Mouse (Mus musculus) liver, adult (tissue): ENCODE results near the gene Gm20518.

Experiments used
- GATA4 ChIP-seq: IDR thresholded peaks from 2 replicates; pipeline ENCODE4 v1.6.1; 2014; ENCODE audit warnings: mild to moderate bottlenecking, low read length; ENCODE audit not compliant: insufficient replicate concordance

The Gm20518 gene

DNA sequence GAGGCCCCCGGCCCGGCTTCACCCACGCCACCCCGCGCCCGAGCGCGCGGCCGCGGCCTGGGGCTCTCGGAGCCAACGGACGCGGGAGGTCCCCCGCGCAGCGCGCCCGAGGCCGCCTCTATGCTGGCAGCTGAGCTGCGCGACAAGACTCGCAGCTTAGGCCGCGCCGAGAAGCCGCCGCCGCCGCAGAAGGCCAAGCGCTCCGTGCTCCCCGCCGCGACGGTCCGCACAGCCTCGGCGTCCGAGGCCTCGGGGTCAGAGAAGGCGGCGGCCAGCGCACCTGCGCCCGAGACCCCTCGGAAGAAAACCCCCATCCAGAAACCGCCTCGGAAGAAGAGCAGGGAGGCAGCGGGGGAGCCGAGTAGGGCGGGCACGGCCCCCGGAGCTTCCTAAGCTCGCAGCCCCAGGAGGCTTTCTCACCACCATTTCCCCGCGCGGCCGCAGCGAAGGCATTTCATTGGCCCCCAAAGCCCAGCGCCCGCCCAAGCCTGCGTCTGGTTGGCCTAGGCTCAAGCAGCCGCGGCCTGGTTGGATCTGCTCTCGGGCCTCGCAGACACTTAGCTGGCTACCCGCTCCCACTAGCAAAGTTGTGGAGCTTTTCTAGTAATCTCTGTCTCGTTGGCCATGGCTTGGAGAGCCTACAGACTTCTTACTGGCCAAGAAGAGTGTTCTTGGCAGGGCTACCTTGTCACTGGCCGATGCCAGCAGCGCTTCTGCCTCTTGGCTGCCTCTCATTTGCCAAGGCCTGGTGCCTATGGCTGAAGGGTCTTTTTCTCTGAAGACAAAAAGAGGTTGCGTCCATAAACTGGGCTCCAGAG is 84.1 kb downstream of the Gm20518 start:
- TF ChIP-seq GATA4: no peak

DNA sequence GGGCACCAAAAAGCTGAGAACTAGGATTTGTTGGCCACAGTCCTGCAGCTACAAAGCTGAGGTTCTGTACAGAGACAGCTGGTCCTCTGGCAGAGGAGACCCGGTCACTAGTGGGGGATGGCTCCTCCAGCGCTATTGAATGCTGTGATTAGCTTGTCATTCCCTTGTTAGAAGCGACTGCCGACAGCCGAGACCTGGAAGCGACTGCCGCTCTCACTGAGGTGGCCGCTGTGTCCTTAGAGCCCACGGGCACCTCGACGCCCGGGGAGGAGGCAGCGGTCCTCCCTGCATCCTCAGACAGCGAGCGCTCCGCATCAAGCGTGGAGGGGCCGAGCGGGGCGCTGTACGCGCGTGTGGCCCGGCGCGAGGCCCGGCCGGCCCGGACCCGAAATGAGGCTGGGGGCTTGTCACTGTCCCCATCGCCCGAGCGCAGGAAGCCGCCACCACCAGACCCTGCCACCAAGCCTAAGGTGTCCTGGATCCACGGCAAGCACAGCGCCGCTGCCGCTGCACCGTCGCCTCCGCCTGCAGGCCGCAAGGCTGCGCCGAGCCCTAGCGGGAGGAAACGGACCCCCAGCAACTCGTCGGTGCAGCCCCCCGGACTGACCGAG is 84.8 kb downstream of the Gm20518 start:
- no peak for TF ChIP-seq GATA4

DNA sequence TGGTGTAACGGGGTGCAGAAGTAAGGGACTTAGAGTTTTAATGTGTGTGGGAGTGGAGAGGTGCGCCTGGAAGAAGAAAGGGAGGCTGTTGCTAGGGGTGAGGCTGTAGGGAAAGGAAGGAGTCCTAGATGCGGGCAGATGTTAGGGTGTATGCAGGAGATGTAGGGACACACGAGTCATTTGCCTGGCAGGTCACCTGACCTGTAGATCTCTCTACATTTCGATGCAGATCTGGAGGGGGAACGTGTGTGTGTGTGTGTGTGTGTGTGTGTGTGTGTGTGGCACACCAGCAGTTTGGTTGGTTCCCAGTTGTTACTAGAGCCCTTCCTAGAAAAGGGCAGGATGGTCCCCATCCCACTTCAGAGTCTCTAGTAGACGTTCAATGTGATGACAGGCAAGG is 86.5 kb downstream of the Gm20518 start:
- no peak for TF ChIP-seq GATA4

GRCm38 (mm10) chr16:17804449-17804912 is 87.0 kb downstream of the Gm20518 start:
- TF ChIP-seq GATA4: no peak

- no peak for TF ChIP-seq GATA4
Observed at GRCm38 (mm10) chr16:17803675-17804448, 87.6 kb downstream of the Gm20518 start.

- no peak for TF ChIP-seq GATA4
Observed at GRCm38 (mm10) chr16:17802839-17803674, 88.4 kb downstream of the Gm20518 start.

- TF ChIP-seq GATA4: no peak
Observed at GRCm38 (mm10) chr16:17802456-17802838, 89.0 kb downstream of the Gm20518 start.

DNA sequence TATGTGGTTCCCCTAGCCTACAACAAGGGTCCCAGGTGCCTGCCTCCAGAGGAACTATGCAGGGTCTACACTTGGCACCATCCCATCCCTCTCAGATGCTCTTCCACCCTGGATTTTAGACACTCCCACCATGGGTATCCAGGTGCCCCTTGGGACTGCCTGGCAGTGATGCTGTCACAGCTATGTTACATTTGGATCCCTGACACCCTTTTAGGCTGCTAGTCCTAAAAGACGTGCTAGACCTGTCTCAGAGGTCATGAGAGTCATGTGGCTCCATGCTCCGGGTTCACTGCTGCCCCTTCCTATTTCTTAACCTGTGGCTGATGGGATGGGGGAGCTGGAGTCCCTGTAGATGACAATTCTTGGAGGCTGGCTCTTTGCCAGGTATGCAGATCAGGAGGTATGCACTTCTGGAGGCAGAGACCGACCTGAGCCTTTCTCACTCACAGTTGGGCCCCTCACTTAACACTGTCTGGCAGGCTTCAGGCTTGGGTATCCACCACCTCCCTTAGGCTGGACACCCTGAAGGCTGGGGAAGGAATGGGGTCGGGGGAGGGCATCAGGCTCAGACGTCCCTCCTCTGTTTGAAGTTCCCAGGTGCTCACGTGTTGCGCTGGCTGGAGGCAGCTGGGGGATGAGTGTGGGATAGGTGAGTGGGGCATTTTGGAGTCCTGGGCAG is 89.6 kb downstream of the Gm20518 start:
- no peak for TF ChIP-seq GATA4

DNA sequence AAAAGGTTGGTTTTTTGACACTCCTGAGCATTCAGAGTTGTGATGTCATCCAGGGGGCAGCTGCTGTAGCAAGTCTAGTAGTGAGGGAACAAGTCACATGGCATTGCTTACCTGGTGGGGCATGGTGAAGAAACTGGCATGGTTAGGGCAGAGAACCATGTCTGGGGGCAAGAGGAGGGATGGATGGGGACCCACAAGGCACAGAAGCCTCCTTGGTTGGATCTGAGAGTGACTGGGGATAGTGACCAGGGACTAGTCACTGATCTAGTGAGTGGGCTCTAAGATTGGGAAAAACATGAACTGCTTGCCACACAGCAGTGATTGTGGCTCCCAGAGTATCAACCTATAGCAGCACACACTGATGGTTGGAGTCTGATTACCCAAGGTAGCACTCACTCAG is 91.9 kb downstream of the Gm20518 start:
- TF ChIP-seq GATA4: no peak

DNA sequence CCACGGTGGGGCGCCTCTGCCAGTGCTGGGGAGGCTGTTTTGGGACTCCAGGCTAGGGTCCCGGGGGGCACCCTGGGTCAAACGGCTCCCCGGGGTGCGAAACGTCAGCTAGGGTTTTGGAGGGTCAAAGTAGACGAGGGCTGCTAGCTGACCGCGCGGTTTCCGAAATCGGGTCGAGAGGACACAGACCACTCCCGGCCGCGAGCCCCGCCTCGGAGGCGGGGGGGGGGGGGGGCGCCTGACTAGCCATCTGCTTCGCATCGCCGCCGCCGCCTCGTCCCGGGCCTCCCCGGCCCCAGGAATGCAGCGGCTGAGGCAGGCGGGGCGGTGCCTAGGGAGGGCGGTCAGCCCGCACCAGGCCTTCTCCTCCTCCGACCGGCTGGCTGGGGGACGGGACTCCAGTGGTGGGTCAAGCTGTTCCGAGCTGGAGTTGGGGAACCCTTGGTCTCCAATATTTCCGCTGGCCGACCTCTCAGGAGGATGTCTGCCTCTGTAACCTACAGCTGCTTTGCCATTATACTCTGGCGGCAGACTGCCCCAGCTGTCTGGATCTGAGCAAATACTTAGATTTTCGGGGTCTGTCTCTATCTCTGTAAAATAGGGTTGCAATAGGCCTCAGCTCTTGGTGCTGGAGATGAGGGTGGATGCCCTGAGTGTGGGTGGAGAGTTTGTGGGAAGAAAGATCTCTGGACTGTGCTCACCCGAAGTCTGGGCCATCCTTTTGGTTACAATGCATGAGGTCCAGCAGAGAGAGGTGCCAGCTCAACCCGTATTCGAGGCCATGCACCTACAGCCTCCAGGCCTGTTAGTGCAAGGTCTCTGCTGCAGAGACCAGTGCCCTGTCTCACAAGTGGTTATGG is 92.9 kb downstream of the Gm20518 start:
- TF ChIP-seq GATA4: no peak

DNA sequence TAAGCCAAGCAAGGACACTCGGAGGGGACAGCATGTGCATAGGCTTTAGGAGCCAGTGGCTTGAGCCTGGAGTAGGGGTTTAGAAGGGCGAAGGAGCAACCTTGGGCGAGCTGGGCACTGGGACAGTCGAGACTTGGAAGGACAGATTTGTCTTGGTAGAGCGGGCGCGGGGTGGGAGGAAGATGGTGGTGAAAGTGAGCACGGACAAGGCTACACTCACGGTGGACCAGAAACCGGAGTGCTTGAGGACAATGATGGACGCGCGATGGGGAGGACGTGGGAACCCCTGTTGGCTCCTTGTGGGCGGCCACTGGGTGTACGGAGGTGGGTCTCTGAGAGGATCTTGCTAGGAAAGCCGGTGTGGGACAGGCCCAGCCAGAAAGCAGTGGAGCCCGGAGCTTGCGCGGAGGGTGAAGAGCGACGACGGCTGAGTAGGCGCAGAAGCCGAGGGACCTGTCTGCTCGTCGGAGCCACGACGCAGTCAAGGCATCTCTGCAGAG is 93.6 kb downstream of the Gm20518 start:
- TF ChIP-seq GATA4: no peak

- no peak for TF ChIP-seq GATA4
Observed at GRCm38 (mm10) chr16:17796971-17797811, 94.3 kb downstream of the Gm20518 start, which contains the start of gene Scarf2. TSS of gene Scarf2 (plus strand) at chr16:17797282.
